Mouse (Mus musculus) liver, embryonic 11.5 days (tissue): Measurements from ENCODE around the gene Hoxa1. TPM values are rescaled to one million over a fixed set of nuclear protein-coding genes. Genes with fewer than 3 reads are reported as not detected.

Experiments used
- ATAC-seq: fragments of 200-750 bp; cut with Nextera tagmentation; replicated peaks from 2 replicates; pipeline ENCODE4 v1.8.0; 2017; ENCODE audit warnings: moderate number of reproducible peaks, mild to moderate bottlenecking, moderate TSS enrichment, moderate library complexity; ENCODE audit not compliant: low FRiP score
- DNase-seq: peaks from one replicate; pipeline ENCODE4 v3.0.0-alpha.2; 2017; ENCODE audit warnings: low spot score
- H3K27ac ChIP-seq: fragments of 300-500 bp; sonication (generic); 2 replicates; pipeline ENCODE4 v1.5.1; 2014; ENCODE audit warnings: mild to moderate bottlenecking, low read depth, low read length, control low read depth
- H3K27me3 ChIP-seq: fragments of 300-500 bp; sonication (generic); replicated peaks from 2 replicates; pipeline ENCODE4 v1.6.1; 2014; ENCODE audit warnings: low read length, mixed read lengths; ENCODE audit not compliant: control insufficient read depth, insufficient read depth
- H3K36me3 ChIP-seq: fragments of 300-500 bp; sonication (generic); 2 replicates; pipeline ENCODE4 v1.6.1; 2014; ENCODE audit warnings: mild to moderate bottlenecking, low read length, moderate library complexity, mixed read lengths; ENCODE audit not compliant: control insufficient read depth, insufficient read depth
- H3K4me1 ChIP-seq: fragments of 300-500 bp; sonication (generic); replicated peaks from 2 replicates; pipeline ENCODE4 v1.6.1; 2014; ENCODE audit warnings: low read length, mixed read lengths; ENCODE audit not compliant: control insufficient read depth, insufficient read depth
- H3K4me2 ChIP-seq: fragments of 300-500 bp; sonication (generic); 2 replicates; pipeline ENCODE4 v1.6.1; 2014; ENCODE audit warnings: mild to moderate bottlenecking, control low read depth, moderate library complexity
- H3K4me3 ChIP-seq: fragments of 300-500 bp; sonication (generic); 2 replicates; pipeline ENCODE4 v1.5.1; 2014; ENCODE audit warnings: low read depth, low read length, control low read depth
- H3K9ac ChIP-seq: fragments of 300-500 bp; sonication (generic); 2 replicates; pipeline ENCODE4 v1.6.1; 2014; ENCODE audit warnings: low read depth, low read length, control low read depth
- H3K9me3 ChIP-seq: fragments of 300-500 bp; sonication (generic); 2 replicates; pipeline ENCODE4 v1.6.1; 2016; ENCODE audit warnings: low read length, inconsistent platforms, mixed read lengths; ENCODE audit not compliant: control insufficient read depth
- WGBS: fragments of 180-500 bp; shearing (Covaris S2); extraction: QIAGEN DNeasy Blood & Tissue Kit; methylation state at CpG from one replicate; pipeline ENCODE4 v1.1.7; 2014; 5-methylcytosine and 5-hydroxymethylcytosine counted together
- polyA plus RNA-seq: library from polyadenylated mRNA; unstranded; fragments of >200 nt; fragmentation: Nextera tagmentation; extraction: Ambion mirVana; gene quantifications from 2 replicates; pipeline ENCODE4 v1.2.1, GENCODE M21; 2014

Hoxa1 gene
- polyA plus RNA-seq, 1 experiment from 2014 or later: 2.6 TPM

GRCm38 (mm10) chr6:52152226-52153193 is 5.6 kb downstream of the Hoxa1 start:
- no peaks in the 10 kb centered on the region for H3K4me1 ChIP-seq
- H3K9ac ChIP-seq: no peak overlapping the region
- 15% methylated on average over 16 of the region's 16 CpGs for WGBS
- DNase-seq (no peak), ATAC-seq (no peak)
- no peak overlapping the region for H3K27ac ChIP-seq
- H3K36me3 ChIP-seq: no peaks in the 10 kb centered on the region
- H3K9me3 ChIP-seq: no peaks in the 10 kb centered on the region
- H3K27me3 ChIP-seq: peaks cover 89% of the 10 kb centered on the region
- H3K4me2 ChIP-seq: no peak overlapping the region
- no peak overlapping the region for H3K4me3 ChIP-seq

DNA sequence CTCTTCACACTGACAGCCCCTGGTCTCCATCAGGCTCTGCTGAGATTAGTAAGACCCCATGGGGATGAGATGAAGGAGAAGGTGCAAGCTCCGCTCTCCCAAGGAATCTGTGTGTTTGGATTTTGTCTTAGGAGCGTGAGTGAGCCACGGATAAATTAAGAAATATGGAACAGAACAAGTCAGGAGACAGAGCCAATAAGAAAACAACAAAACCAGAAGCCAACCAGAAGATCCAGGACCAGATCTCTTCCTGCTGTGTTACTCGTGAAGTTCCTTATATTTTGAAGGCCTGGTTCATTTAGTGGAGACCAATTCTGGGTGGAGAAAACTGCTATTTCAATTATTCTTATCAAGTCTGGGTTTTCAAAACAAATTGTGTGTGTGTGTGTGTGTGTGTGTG is 6.5 kb downstream of the Hoxa1 start:
- Histone ChIP-seq H3K4me2 (no peak overlapping the region), H3K4me3 (no peak overlapping the region), H3K36me3 (no peaks in the 10 kb centered on the region), H3K4me1 (no peaks in the 10 kb centered on the region), H3K27ac (no peak overlapping the region), H3K9ac (no peak overlapping the region), H3K27me3 (peaks cover 87% of the 10 kb centered on the region), H3K9me3 (no peaks in the 10 kb centered on the region)
- no peak for ATAC-seq
- no peak for DNase-seq
- WGBS: 12% methylated on average over 4 of the region's 4 CpGs

GRCm38 (mm10) chr6:52150401-52150966 is 7.6 kb downstream of the Hoxa1 start:
- H3K27ac ChIP-seq: no peak overlapping the region
- H3K36me3 ChIP-seq: no peaks in the 10 kb centered on the region
- H3K9ac ChIP-seq: no peak overlapping the region
- no peak for ATAC-seq
- H3K4me2 ChIP-seq: peak overlapping the region; percentile 20; the same call in 1 of the 2 replicates
- no peak for DNase-seq
- H3K9me3 ChIP-seq: no peaks in the 10 kb centered on the region
- WGBS: 9% methylated on average over 16 of the region's 16 CpGs
- no peak overlapping the region for H3K4me3 ChIP-seq
- H3K4me1 ChIP-seq: no peaks in the 10 kb centered on the region
- peaks cover 80% of the 10 kb centered on the region for H3K27me3 ChIP-seq

- WGBS: 81% methylated on average over 5 of the region's 5 CpGs
- ATAC-seq (no peak), DNase-seq (no peak)
- Histone ChIP-seq H3K9me3 (no peaks in the 10 kb centered on the region), H3K4me3 (no peak overlapping the region), H3K27ac (no peak overlapping the region), H3K27me3 (no peaks in the 10 kb centered on the region), H3K9ac (no peak overlapping the region), H3K4me2 (no peak overlapping the region), H3K4me1 (no peaks in the 10 kb centered on the region), H3K36me3 (no peaks in the 10 kb centered on the region)
Measured at GRCm38 (mm10) chr6:52139115-52139514, 19.0 kb downstream of the Hoxa1 start.

DNA sequence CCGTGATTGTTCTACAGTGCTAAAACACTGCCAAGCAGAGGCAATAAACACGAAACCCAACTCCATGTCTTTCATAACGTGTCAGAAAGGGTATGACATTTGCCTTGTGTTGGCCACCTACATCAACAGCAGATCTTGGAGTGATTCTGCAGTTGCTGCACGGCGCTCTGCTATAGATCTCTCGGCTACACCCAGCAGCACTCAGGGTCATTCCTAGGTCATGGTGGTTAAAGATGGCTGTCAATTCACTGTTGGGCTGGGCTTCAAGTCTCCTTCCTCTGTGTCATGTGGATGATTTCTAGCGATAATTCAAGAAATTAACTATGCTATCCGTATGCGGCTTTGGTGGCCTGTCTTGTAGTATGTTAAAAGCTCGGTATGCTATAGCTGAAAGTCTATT is 19.5 kb downstream of the Hoxa1 start:
- Histone ChIP-seq H3K4me3 (no peak overlapping the region), H3K36me3 (no peaks in the 10 kb centered on the region), H3K27ac (no peak overlapping the region), H3K9ac (no peak overlapping the region), H3K9me3 (no peaks in the 10 kb centered on the region), H3K4me2 (no peak overlapping the region), H3K27me3 (no peaks in the 10 kb centered on the region), H3K4me1 (no peaks in the 10 kb centered on the region)
- DNase-seq (no peak), ATAC-seq (no peak)
- WGBS: 69% methylated on average over 10 of the region's 10 CpGs

DNA sequence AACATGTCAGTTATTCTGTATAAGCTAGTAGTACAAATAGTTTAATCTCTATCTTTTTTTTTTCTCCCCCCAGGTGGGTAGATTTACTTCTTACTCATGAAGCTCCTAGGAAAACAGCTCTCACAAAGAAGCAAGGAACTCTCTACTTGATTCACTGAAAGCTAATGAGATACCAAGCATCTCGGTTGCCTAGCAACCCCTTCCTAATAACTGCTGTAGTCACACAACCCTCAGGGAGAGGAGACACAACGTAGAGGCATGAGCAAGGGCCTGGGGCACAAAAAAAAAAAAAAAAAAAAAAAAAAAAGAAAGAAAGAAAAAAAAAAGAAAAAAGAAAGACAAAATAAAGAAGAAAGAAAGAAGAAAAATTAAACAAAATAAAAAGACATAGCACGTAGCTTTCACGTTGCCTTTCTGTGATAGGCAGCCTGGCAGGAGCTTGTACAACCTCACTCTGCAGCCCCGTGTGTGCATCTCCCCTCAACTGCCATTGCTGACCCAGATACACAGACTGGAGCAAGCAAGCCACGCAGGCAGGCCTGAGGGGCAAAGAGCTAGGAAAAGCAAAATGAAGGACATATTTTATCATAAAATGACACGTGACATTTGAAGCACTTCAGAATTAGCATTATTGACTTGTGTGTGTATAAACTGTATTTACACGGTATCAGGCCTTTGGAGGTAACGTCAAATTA is 20.1 kb downstream of the Hoxa1 start:
- no peak overlapping the region for H3K4me3 ChIP-seq
- no peak overlapping the region for H3K4me2 ChIP-seq
- H3K27ac ChIP-seq: no peak overlapping the region
- no peaks in the 10 kb centered on the region for H3K4me1 ChIP-seq
- no peaks in the 10 kb centered on the region for H3K27me3 ChIP-seq
- no peak overlapping the region for H3K9ac ChIP-seq
- no peak for ATAC-seq
- no peak for DNase-seq
- 71% methylated on average over 9 of the region's 9 CpGs for WGBS
- no peaks in the 10 kb centered on the region for H3K36me3 ChIP-seq
- H3K9me3 ChIP-seq: no peaks in the 10 kb centered on the region

GRCm38 (mm10) chr6:52123673-52124072 is 34.4 kb downstream of the Hoxa1 start:
- ATAC-seq: no peak
- Histone ChIP-seq H3K4me2 (no peak overlapping the region), H3K27ac (no peak overlapping the region), H3K36me3 (no peaks in the 10 kb centered on the region), H3K4me1 (no peaks in the 10 kb centered on the region), H3K4me3 (no peak overlapping the region), H3K9ac (no peak overlapping the region), H3K27me3 (no peaks in the 10 kb centered on the region), H3K9me3 (no peaks in the 10 kb centered on the region)
- no peak for DNase-seq
- WGBS: 69% methylated on average over 4 of the region's 4 CpGs

GRCm38 (mm10) chr6:52121173-52121572 is 36.9 kb downstream of the Hoxa1 start:
- Histone ChIP-seq H3K9me3 (no peaks in the 10 kb centered on the region), H3K27ac (no peak overlapping the region), H3K4me2 (no peak overlapping the region), H3K27me3 (peaks cover 7% of the 10 kb centered on the region), H3K9ac (no peak overlapping the region), H3K4me1 (no peaks in the 10 kb centered on the region), H3K36me3 (no peaks in the 10 kb centered on the region), H3K4me3 (no peak overlapping the region)
- ATAC-seq (no peak), DNase-seq (no peak)
- 48% methylated on average over 3 of the region's 3 CpGs for WGBS
